Mouse (Mus musculus) ES-Bruce4 (cell line): ENCODE results near the gene Slc35f1.

ENCODE experiments used
- CTCF ChIP-seq: IDR thresholded peaks from one replicate; pipeline ENCODE4 v1.8.1; 2011; ENCODE audit warnings: low read depth, low read length
- EP300 ChIP-seq: IDR thresholded peaks from 2 replicates; pipeline ENCODE4 v1.6.1; 2011; ENCODE audit warnings: low read depth, low read length; ENCODE audit not compliant: insufficient read depth

GRCm38 (mm10) chr10:52791560-52791959 is 101.2 kb downstream of the Slc35f1 start:
- TF ChIP-seq EP300: no peak
- no peak for TF ChIP-seq CTCF
